Mouse (Mus musculus): ENCODE results near the gene Uvrag.

GRCm38 (mm10) chr7:98840771-98841170 lies 300.2 kb downstream of the Uvrag start:
- no peak for TF ChIP-seq CTCF (conservative IDR thresholded peaks at IDR 0.05; ENCODE audit: low read length)
- TF ChIP-seq POU5F1 (IDR thresholded peaks at IDR 0.05; ENCODE audit: borderline replicate concordance, low read length) = no peak
